Mouse (Mus musculus) thymus, postnatal 0 days (tissue): ENCODE results near the gene Etv5. TPM values are rescaled to one million over a fixed set of nuclear protein-coding genes. Genes with fewer than 3 reads are reported as not detected.
A peak's percentile ranks its signal among the peaks of the same experiment; 100 is the strongest.

Experiments used
- DNase-seq: peaks from one replicate; pipeline ENCODE4 v3.0.0-alpha.2; 2015; ENCODE audit warnings: low spot score
- polyA plus RNA-seq: library from polyadenylated mRNA; unstranded; fragments of >200 nt; fragmentation: Nextera tagmentation; extraction: Ambion mirVana; gene quantifications from 2 replicates; pipeline ENCODE4 v1.2.1, GENCODE M21; 2015

Etv5 gene
- polyA plus RNA-seq, 1 experiment from 2014 or later = 12.1 TPM

GRCm38 (mm10) chr16:22430211-22430951 is 9.1 kb downstream of the Etv5 start:
- no peak for DNase-seq

- DNase-seq = no peak
Observed at GRCm38 (mm10) chr16:22429377-22429776, 10.1 kb downstream of the Etv5 start.

GRCm38 (mm10) chr16:22428853-22429341 is 10.6 kb downstream of the Etv5 start:
- peak; percentile 46 for DNase-seq

- DNase-seq = no peak
Observed at GRCm38 (mm10) chr16:22426866-22427265, 12.7 kb downstream of the Etv5 start.

GRCm38 (mm10) chr16:22422256-22422655 is 17.3 kb downstream of the Etv5 start:
- no peak for DNase-seq

GRCm38 (mm10) chr16:22417931-22418330 is 21.6 kb downstream of the Etv5 start:
- DNase-seq = no peak

GRCm38 (mm10) chr16:22417044-22417443 is 22.5 kb downstream of the Etv5 start:
- no peak for DNase-seq

GRCm38 (mm10) chr16:22416140-22416848 is 23.2 kb downstream of the Etv5 start:
- no peak for DNase-seq

- DNase-seq = no peak
Observed at GRCm38 (mm10) chr16:22414205-22414754, 25.2 kb downstream of the Etv5 start.

GRCm38 (mm10) chr16:22412459-22413229 is 26.9 kb downstream of the Etv5 start:
- DNase-seq = no peak

- DNase-seq = peak; percentile 17
Observed at GRCm38 (mm10) chr16:22411764-22412163, 27.8 kb downstream of the Etv5 start.

- no peak for DNase-seq
Observed at GRCm38 (mm10) chr16:22410000-22410399, 29.5 kb downstream of the Etv5 start.

- DNase-seq = no peak
Observed at GRCm38 (mm10) chr16:22408642-22409360, 30.7 kb downstream of the Etv5 start.

- DNase-seq = no peak
Observed at GRCm38 (mm10) chr16:22406747-22407146, 32.8 kb downstream of the Etv5 start.

- no peak for DNase-seq
Observed at GRCm38 (mm10) chr16:22406050-22406449, 33.5 kb downstream of the Etv5 start.

GRCm38 (mm10) chr16:22405492-22405891 is 34.0 kb downstream of the Etv5 start:
- no peak for DNase-seq

- DNase-seq = no peak
Observed at GRCm38 (mm10) chr16:22403715-22404114, 35.8 kb downstream of the Etv5 start.

GRCm38 (mm10) chr16:22402600-22402999 is 36.9 kb downstream of the Etv5 start:
- no peak for DNase-seq

GRCm38 (mm10) chr16:22400226-22400625 is 39.3 kb downstream of the Etv5 start:
- no peak for DNase-seq

GRCm38 (mm10) chr16:22398784-22399453 is 40.6 kb downstream of the Etv5 start:
- DNase-seq = no peak
